Mouse (Mus musculus) lung, embryonic 15.5 days (tissue): Measurements from ENCODE around the gene Hpf1. TPM values are rescaled to one million over a fixed set of nuclear protein-coding genes. Genes with fewer than 3 reads are reported as not detected.
A peak's percentile ranks its signal among the peaks of the same experiment; 100 is the strongest.

Source experiments
- ATAC-seq: fragments of 200-750 bp; cut with Nextera tagmentation; 2 replicates; pipeline ENCODE4 v1.8.0; 2017; ENCODE audit warnings: moderate number of reproducible peaks, borderline replicate concordance; ENCODE audit not compliant: low FRiP score, low TSS enrichment; ENCODE audit errors: extremely low read depth
- H3K27ac ChIP-seq: fragments of 300-500 bp; sonication (generic); 2 replicates; pipeline ENCODE4 v1.5.1; 2015; ENCODE audit warnings: moderate library complexity, mild to moderate bottlenecking, inconsistent platforms
- H3K27me3 ChIP-seq: fragments of 300-500 bp; sonication (generic); 2 replicates; pipeline ENCODE4 v1.6.1; 2015; ENCODE audit warnings: inconsistent platforms
- H3K36me3 ChIP-seq: fragments of 300-500 bp; sonication (generic); 2 replicates; pipeline ENCODE4 v1.6.1; 2015; ENCODE audit warnings: inconsistent platforms
- H3K4me1 ChIP-seq: fragments of 300-500 bp; sonication (generic); 2 replicates; pipeline ENCODE4 v1.6.1; 2015; ENCODE audit warnings: inconsistent platforms
- H3K4me2 ChIP-seq: fragments of 300-500 bp; sonication (generic); 2 replicates; pipeline ENCODE4 v1.6.1; 2015; ENCODE audit warnings: inconsistent platforms, mild to moderate bottlenecking, moderate library complexity
- H3K4me3 ChIP-seq: fragments of 300-500 bp; sonication (generic); 2 replicates; pipeline ENCODE4 v1.5.1; 2015; ENCODE audit warnings: mild to moderate bottlenecking, inconsistent platforms
- H3K9ac ChIP-seq: fragments of 300-500 bp; sonication (generic); 2 replicates; pipeline ENCODE4 v1.6.1; 2015; ENCODE audit warnings: inconsistent platforms
- H3K9me3 ChIP-seq: fragments of 300-500 bp; sonication (generic); 2 replicates; pipeline ENCODE4 v1.6.1; 2016; ENCODE audit warnings: inconsistent platforms
- WGBS: fragments of 180-500 bp; shearing (Covaris S2); methylation state at CpG from one replicate; pipeline ENCODE4 v1.1.7; 2015; 5-methylcytosine and 5-hydroxymethylcytosine counted together
- polyA plus RNA-seq: library from polyadenylated mRNA; unstranded; fragments of >200 nt; fragmentation: Nextera tagmentation; extraction: Ambion mirVana; gene quantifications from 2 replicates; pipeline ENCODE4 v1.2.1, GENCODE M21; 2015

The Hpf1 gene
- polyA plus RNA-seq, 1 experiment from 2014 or later = 104 TPM

GRCm38 (mm10) chr8:60868236-60868965 lies 21.8 kb upstream of the Hpf1 start:
- H3K4me2 ChIP-seq = no peak overlapping the region
- no peaks in the 10 kb centered on the region for H3K4me1 ChIP-seq
- H3K27ac ChIP-seq = no peak overlapping the region
- H3K4me3 ChIP-seq = no peak overlapping the region
- WGBS = 86% methylated on average over 4 of the region's 4 CpGs
- H3K9ac ChIP-seq = no peak overlapping the region
- no peak for ATAC-seq
- no peaks in the 10 kb centered on the region for H3K27me3 ChIP-seq
- H3K36me3 ChIP-seq = no peaks in the 10 kb centered on the region
- no peaks in the 10 kb centered on the region for H3K9me3 ChIP-seq

DNA sequence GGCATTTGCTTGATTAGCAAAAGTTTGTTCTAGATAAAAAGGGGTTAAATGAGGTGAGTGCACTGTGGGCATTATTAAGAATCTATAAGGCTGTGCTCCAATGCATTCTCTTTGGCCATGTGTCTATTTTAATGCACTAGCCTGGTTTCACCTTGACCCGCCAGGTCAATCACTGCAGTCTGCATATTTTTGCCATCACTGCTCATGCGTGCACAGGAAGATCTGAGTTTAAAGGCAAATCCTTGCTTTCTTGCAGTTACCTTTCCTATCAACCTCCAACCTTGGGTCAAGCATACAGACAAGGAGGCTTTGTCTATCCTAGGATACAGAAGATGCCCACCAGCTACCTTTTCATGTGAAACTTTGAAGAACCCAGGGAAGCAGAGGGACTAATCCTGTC lies 20.5 kb upstream of the Hpf1 start:
- no peak overlapping the region for H3K4me3 ChIP-seq
- H3K4me2 ChIP-seq = no peak overlapping the region
- no peaks in the 10 kb centered on the region for H3K9me3 ChIP-seq
- no peak overlapping the region for H3K27ac ChIP-seq
- no peak overlapping the region for H3K9ac ChIP-seq
- no peaks in the 10 kb centered on the region for H3K4me1 ChIP-seq
- H3K27me3 ChIP-seq = no peaks in the 10 kb centered on the region
- H3K36me3 ChIP-seq = no peaks in the 10 kb centered on the region
- WGBS = 85% methylated on average over 2 of the region's 2 CpGs
- ATAC-seq = no peak

- H3K36me3 ChIP-seq = no peaks in the 10 kb centered on the region
- no peak for ATAC-seq
- no peak overlapping the region for H3K27ac ChIP-seq
- H3K4me3 ChIP-seq = no peak overlapping the region
- WGBS = 68% methylated on average over 13 of the region's 13 CpGs
- no peaks in the 10 kb centered on the region for H3K9me3 ChIP-seq
- H3K4me2 ChIP-seq = no peak overlapping the region
- H3K4me1 ChIP-seq = no peaks in the 10 kb centered on the region
- H3K27me3 ChIP-seq = no peaks in the 10 kb centered on the region
- H3K9ac ChIP-seq = no peak overlapping the region
These were observed 19.7 kb upstream of the Hpf1 start for GRCm38 (mm10) chr8:60870231-60871193.

GRCm38 (mm10) chr8:60878617-60879016 lies 11.6 kb upstream of the Hpf1 start:
- no peak overlapping the region for H3K9ac ChIP-seq
- no peaks in the 10 kb centered on the region for H3K27me3 ChIP-seq
- H3K4me3 ChIP-seq = no peak overlapping the region
- H3K4me2 ChIP-seq = no peak overlapping the region
- no peaks in the 10 kb centered on the region for H3K4me1 ChIP-seq
- ATAC-seq = no peak
- H3K36me3 ChIP-seq = no peaks in the 10 kb centered on the region
- H3K9me3 ChIP-seq = no peaks in the 10 kb centered on the region
- WGBS = 60% methylated on average over 2 of the region's 2 CpGs
- no peak overlapping the region for H3K27ac ChIP-seq

GRCm38 (mm10) chr8:60883419-60884137 lies 6.6 kb upstream of the Hpf1 start:
- no peaks in the 10 kb centered on the region for H3K36me3 ChIP-seq
- H3K27ac ChIP-seq = no peak overlapping the region
- no peaks in the 10 kb centered on the region for H3K4me1 ChIP-seq
- no peaks in the 10 kb centered on the region for H3K9me3 ChIP-seq
- WGBS = 75% methylated on average over 4 of the region's 4 CpGs
- no peak for ATAC-seq
- no peak overlapping the region for H3K4me2 ChIP-seq
- no peak overlapping the region for H3K9ac ChIP-seq
- H3K4me3 ChIP-seq = no peak overlapping the region
- no peaks in the 10 kb centered on the region for H3K27me3 ChIP-seq

DNA sequence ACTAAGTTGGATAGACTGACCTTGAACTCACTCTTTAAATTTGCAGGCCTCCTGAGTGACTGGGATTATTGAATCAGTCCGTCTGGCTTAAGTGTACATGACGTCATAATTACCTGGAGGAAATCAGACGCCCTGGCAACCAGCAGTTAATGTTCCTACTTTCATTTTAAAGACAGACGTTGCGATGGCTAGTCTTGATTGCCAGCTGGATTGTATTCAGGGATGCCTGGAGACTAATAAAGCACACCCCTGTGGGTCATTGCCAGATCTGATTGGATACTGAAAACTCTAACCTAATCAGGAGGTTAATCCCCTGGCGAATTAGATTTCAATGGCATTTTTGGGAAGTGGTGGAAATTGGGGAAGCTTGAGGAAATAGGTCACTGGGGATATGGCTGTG lies 3.5 kb upstream of the Hpf1 start:
- H3K9me3 ChIP-seq = no peaks in the 10 kb centered on the region
- WGBS = 58% methylated on average over 6 of the region's 6 CpGs
- no peak overlapping the region for H3K4me3 ChIP-seq
- H3K36me3 ChIP-seq = no peaks in the 10 kb centered on the region
- no peak overlapping the region for H3K27ac ChIP-seq
- H3K9ac ChIP-seq = no peak overlapping the region
- ATAC-seq = no peak
- no peaks in the 10 kb centered on the region for H3K27me3 ChIP-seq
- H3K4me2 ChIP-seq = no peak overlapping the region
- H3K4me1 ChIP-seq = peaks cover 10% of the 10 kb centered on the region

DNA sequence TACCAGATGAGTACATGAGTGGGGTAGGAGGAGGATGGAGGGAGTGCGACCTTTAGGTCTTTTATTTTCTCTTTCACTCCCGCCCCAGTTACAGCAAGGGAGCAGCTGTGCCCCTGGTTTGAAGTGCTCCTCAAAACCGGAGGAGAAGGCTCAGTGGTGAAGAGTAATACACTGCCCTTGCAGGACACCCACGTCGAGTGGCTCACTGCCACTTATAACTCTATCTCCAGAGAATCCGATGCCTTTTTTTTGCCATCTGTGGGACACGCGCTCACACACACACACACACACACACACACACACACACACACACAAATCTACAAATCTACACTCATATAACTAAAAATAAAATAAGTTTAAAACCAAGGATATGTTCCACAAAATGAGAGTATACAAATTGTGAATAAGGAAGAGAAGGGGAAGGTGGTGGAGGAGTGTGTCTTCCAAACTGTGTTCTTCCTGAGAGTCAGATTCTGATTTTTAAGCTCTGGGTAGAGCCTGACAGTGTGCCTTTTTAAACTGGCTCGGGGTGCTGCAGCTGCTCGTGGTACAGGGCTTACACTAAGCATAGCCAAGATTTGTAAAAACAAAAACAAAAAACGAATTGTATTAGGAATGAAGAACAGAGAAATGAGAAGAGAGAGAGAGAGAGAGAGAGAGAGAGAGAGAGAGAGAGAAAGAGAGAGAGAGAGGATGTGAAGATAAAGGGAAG lies 931 bp upstream of the Hpf1 start:
- Histone ChIP-seq H3K27me3 (no peaks in the 10 kb centered on the region), H3K4me3 (no peak overlapping the region), H3K9ac (no peak overlapping the region), H3K4me1 (peaks cover 16% of the 10 kb centered on the region), H3K27ac (no peak overlapping the region), H3K36me3 (no peaks in the 10 kb centered on the region), H3K4me2 (peak overlapping the region; percentile 65), H3K9me3 (no peaks in the 10 kb centered on the region)
- 69% methylated on average over 11 of the region's 11 CpGs for WGBS
- no peak for ATAC-seq

GRCm38 (mm10) chr8:60890520-60890874 lies 279 bp downstream of the Hpf1 start:
- Histone ChIP-seq H3K4me2 (peak overlapping the region; percentile 65), H3K27me3 (no peaks in the 10 kb centered on the region), H3K36me3 (no peaks in the 10 kb centered on the region), H3K9me3 (no peaks in the 10 kb centered on the region), H3K9ac (peak overlapping the region; percentile 84), H3K27ac (no peak overlapping the region), H3K4me1 (peaks cover 16% of the 10 kb centered on the region), H3K4me3 (peak overlapping the region; percentile 84)
- WGBS = under 1% methylated on average over 23 of the region's 23 CpGs
- ATAC-seq = no peak

DNA sequence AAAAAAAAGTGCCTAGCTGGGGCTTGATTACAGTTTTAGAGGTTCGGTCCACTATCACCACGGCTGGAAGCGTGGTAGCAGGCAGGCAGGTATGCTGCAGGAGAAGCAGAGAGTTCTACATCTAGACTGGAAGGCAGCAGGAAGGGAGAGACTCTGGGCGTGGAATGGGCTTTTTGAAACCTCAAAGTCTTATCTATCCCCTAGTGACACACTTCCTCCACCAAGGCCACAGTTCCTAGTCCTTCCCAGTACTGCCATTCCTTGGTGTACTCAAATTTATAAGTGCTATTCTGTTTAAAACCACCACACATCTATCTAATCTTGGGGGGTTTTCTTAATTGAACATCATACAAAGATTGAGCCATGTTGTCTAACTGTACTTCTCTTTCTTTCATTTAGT lies 1.5 kb downstream of the Hpf1 start:
- no peak for ATAC-seq
- no peak overlapping the region for H3K9ac ChIP-seq
- WGBS = 90% methylated on average over 4 of the region's 4 CpGs
- peaks cover 16% of the 10 kb centered on the region for H3K4me1 ChIP-seq
- peak overlapping the region; percentile 65 for H3K4me2 ChIP-seq
- no peaks in the 10 kb centered on the region for H3K9me3 ChIP-seq
- 0 out of 2 replicates have a peak overlapping the region, but pooled peaks have one; percentile 84 for H3K4me3 ChIP-seq
- H3K27me3 ChIP-seq = no peaks in the 10 kb centered on the region
- H3K36me3 ChIP-seq = no peaks in the 10 kb centered on the region
- no peak overlapping the region for H3K27ac ChIP-seq

DNA sequence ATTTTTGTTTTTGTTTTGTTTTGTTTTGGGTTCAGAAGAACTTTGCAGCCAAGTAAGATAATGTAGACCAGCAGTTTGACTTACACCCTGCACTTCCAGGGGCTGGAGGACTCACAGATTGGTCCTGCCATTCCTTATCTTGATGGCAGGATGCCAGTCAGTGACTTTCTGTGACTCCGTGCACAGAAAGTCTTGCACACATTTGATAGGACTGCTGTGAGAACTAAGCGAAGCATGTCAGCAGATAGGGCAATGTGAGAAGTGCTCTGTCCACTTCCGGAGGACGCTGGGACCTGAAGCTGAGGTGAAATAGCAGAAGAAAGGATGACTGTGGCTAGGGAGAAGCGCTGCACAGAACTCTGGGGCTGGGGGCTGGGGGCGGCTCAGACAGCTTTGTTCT lies 5.7 kb downstream of the Hpf1 start:
- ATAC-seq = no peak
- peaks cover 8% of the 10 kb centered on the region; the same call in 1 of the 2 replicates for H3K36me3 ChIP-seq
- H3K27ac ChIP-seq = no peak overlapping the region
- no peak overlapping the region for H3K4me3 ChIP-seq
- H3K9me3 ChIP-seq = no peaks in the 10 kb centered on the region
- H3K4me2 ChIP-seq = no peak overlapping the region
- 69% methylated on average over 6 of the region's 6 CpGs for WGBS
- H3K4me1 ChIP-seq = peaks cover 15% of the 10 kb centered on the region
- H3K27me3 ChIP-seq = no peaks in the 10 kb centered on the region
- no peak overlapping the region for H3K9ac ChIP-seq

GRCm38 (mm10) chr8:60900147-60900546 lies 9.9 kb downstream of the Hpf1 start:
- ATAC-seq = no peak
- peaks cover 9% of the 10 kb centered on the region; the same call in 1 of the 2 replicates for H3K36me3 ChIP-seq
- no peak overlapping the region for H3K9ac ChIP-seq
- H3K4me1 ChIP-seq = no peaks in the 10 kb centered on the region
- no peak overlapping the region for H3K27ac ChIP-seq
- H3K27me3 ChIP-seq = no peaks in the 10 kb centered on the region
- WGBS = 70% methylated on average over 9 of the region's 9 CpGs
- no peak overlapping the region for H3K4me2 ChIP-seq
- no peak overlapping the region for H3K4me3 ChIP-seq
- H3K9me3 ChIP-seq = no peaks in the 10 kb centered on the region
